Mouse (Mus musculus) spleen, postnatal 10 days (tissue): ENCODE results near the gene Ccdc36.
A peak's percentile ranks its signal among the peaks of the same experiment; 100 is the strongest.

Experiments
- DNase-seq, 2 experiments: peaks; one replicate each; pipeline ENCODE4 v3.0.0; 2021 to 2022; ENCODE audit warnings: low spot score in 2 of 2

Ccdc36 gene

GRCm38 (mm10) chr9:108445125-108445524, 16.8 kb upstream of the Ccdc36 start:
- no peak for DNase-seq

GRCm38 (mm10) chr9:108441236-108441919, 13.1 kb upstream of the Ccdc36 start:
- DNase-seq: no peak

GRCm38 (mm10) chr9:108440485-108440884, 12.2 kb upstream of the Ccdc36 start:
- no peak for DNase-seq

GRCm38 (mm10) chr9:108439176-108439575, 10.9 kb upstream of the Ccdc36 start:
- DNase-seq: no peak

- no peak for DNase-seq
Observed at GRCm38 (mm10) chr9:108436182-108436581, 7.9 kb upstream of the Ccdc36 start, which contains the start of gene BC048562. TSS of gene BC048562 (plus strand) at chr9:108436482.

- DNase-seq: peak in 1 of 2 experiments; percentile 46
Observed at GRCm38 (mm10) chr9:108431431-108432067, 3.3 kb upstream of the Ccdc36 start.

GRCm38 (mm10) chr9:108412221-108412620, 16.1 kb downstream of the Ccdc36 start:
- peak in 1 of 2 experiments; percentile 59 for DNase-seq

- DNase-seq: no peak
Observed at GRCm38 (mm10) chr9:108411381-108411942, 16.8 kb downstream of the Ccdc36 start.

- no peak for DNase-seq
Observed at GRCm38 (mm10) chr9:108409535-108409934, 18.7 kb downstream of the Ccdc36 start.

- no peak for DNase-seq
Observed at GRCm38 (mm10) chr9:108404451-108404850, 23.8 kb downstream of the Ccdc36 start.

GRCm38 (mm10) chr9:108403081-108403480, 25.2 kb downstream of the Ccdc36 start:
- DNase-seq: no peak

- no peak for DNase-seq
Observed at GRCm38 (mm10) chr9:108401186-108401960, 26.9 kb downstream of the Ccdc36 start.

GRCm38 (mm10) chr9:108398324-108398723, 30.0 kb downstream of the Ccdc36 start:
- no peak for DNase-seq

GRCm38 (mm10) chr9:108395427-108395826, 32.9 kb downstream of the Ccdc36 start:
- DNase-seq: no peak

GRCm38 (mm10) chr9:108394191-108394590, 34.1 kb downstream of the Ccdc36 start:
- DNase-seq: no peak

GRCm38 (mm10) chr9:108392676-108393075, 35.6 kb downstream of the Ccdc36 start, which contains the start of gene 1700102P08Rik:
TSS of gene 1700102P08Rik (plus strand) at chr9:108392805.
- no peak for DNase-seq

- DNase-seq: no peak
Observed at GRCm38 (mm10) chr9:108389220-108389619, 39.1 kb downstream of the Ccdc36 start.

GRCm38 (mm10) chr9:108388601-108389000, 39.7 kb downstream of the Ccdc36 start:
- DNase-seq: no peak

GRCm38 (mm10) chr9:108386816-108387215, 41.5 kb downstream of the Ccdc36 start:
- DNase-seq: no peak

GRCm38 (mm10) chr9:108385006-108385405, 43.3 kb downstream of the Ccdc36 start:
- no peak for DNase-seq

- no peak for DNase-seq
Observed at GRCm38 (mm10) chr9:108381382-108381781, 46.9 kb downstream of the Ccdc36 start.

GRCm38 (mm10) chr9:108379294-108379693, 49.0 kb downstream of the Ccdc36 start:
- no peak for DNase-seq
